Mouse (Mus musculus) inflammation-experienced regulatory T-cells, adult 6 months (primary cell): ENCODE measurements around the gene Was. TPM values are rescaled to one million over a fixed set of nuclear protein-coding genes. Genes with fewer than 3 reads are reported as not detected.
"Not testable (repeated sequence)": the region's sequence is repeated elsewhere in the genome, so short reads cannot be mapped to it uniquely, and the experiment has no call there.

Source experiments
- ATAC-seq: one replicate; pipeline ENCODE4 v1.8.0; 2017
- polyA plus RNA-seq, 3 experiments: library from polyadenylated mRNA; unstranded; fragments of 100-300 nt; shearing (Covaris generic); gene quantifications; one replicate each; pipeline ENCODE4 v1.2.1; 2017

The Was gene
- polyA plus RNA-seq, 3 experiments from 2014 or later = 18.3 to 24.3 (median 22.3) TPM

DNA sequence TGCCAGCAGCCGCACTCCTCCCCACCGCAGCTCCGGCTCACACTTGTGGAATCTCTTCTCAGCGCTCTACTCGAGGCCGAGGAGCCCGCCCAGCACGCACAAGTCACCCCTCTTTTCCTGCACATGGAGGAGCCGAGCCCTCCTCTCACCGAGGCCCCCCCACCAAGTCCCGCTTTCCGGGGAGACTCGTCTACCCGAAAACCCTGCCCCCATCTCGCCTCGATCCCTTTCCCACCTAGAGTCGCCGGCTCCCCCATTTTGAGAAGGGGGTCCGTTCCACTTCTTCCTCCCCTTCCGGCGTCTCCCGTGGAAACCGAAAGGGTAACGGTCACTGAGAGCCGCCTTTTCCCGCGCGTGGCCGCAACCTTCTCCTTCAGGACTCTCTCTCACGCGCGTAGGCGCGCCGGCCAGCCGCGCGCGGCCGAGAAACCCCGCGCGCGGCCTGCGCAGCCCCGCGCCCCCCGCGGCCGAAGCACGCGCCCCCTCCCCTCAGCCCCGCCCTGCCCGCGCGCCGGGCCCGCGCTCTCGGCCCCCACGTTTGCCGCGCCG is 16.3 kb downstream of the Was start:
- ATAC-seq = no peak

- ATAC-seq = no peak
These were observed 21.1 kb downstream of the Was start for GRCm38 (mm10) chrX:8069166-8069565.

DNA sequence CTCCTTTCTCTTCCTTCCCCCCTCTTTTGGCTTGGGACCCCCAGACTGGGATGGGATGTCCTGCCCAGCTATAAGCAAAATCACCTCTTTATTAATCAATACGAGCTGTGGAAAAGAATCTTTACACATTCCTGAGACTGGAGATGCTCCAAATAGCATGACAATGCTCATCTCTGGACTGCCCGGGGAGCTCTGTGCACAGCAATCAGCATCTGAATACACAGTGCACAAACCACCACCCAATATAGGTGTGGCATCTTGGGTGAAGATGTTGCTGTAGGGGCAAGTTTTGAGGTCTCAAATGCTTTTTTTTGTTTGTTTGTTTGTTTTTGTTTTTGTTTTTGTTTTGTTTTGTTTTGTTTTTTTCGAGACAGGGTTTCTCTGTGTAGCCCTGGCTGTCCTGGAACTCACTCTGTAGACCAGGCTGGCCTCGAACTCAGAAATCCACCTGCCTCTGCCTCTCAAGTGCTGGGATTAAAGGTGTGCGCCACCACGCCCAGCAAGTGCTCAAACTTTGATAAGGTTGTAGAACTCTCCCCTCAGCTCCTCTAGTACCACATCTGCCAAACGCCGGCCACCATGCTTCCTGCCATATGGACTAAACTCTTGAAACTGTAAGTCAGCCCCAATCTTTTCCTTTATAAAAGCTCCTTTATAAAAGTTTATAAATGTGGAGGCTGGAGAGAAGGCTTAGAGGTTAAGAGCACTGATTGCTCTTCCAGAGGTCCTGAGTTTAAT is 39.1 kb downstream of the Was start:
- ATAC-seq = not testable (repeated sequence)

GRCm38 (mm10) chrX:8033009-8033408 is 57.3 kb downstream of the Was start:
- ATAC-seq = no peak

Other genes with a start within 250 kb of the Was start
- 10 to 100 TPM; 18.2 to 34.2 (median 24.7) TPM for gene Otud5, start 249.1 kb downstream of the Was start, polyA plus RNA-seq
- 10 to 100 TPM; 29.8 to 42.0 (median 39.9) TPM for gene Pim2, start 212.2 kb downstream of the Was start, polyA plus RNA-seq
- gene Slc35a2, start 206.5 kb downstream of the Was start, polyA plus RNA-seq = 10 to 100 TPM; 18.6 to 23.6 (median 18.7) TPM
- gene Pqbp1, start 191.2 kb downstream of the Was start, polyA plus RNA-seq = 100 to 1,000 TPM in 1 of 3 experiments, 10 to 100 TPM in 2; 91.7 to 116 (median 99.0) TPM
- gene Timm17b, start 191.1 kb downstream of the Was start, polyA plus RNA-seq = 100 to 1,000 TPM; 116 to 127 (median 123) TPM
- not detected for gene Gm10491, start 182.7 kb downstream of the Was start, polyA plus RNA-seq
- gene Gm10490, start 181.0 kb downstream of the Was start, polyA plus RNA-seq = not detected
- not detected for gene Pcsk1n, start 170.7 kb downstream of the Was start, polyA plus RNA-seq
- not detected for gene Eras, start 161.9 kb downstream of the Was start, polyA plus RNA-seq
- gene Hdac6, start 142.6 kb downstream of the Was start, polyA plus RNA-seq = 10 to 100 TPM in 1 of 3 experiments, 1 to 10 TPM in 2; 6.2 to 12.7 (median 9.4) TPM
- 10 to 100 TPM in 2 of 3 experiments, not detected in 1; 25.6 to 27.7 TPM for gene Gata1, start 112.4 kb downstream of the Was start, polyA plus RNA-seq
- not detected for gene Glod5, start 72.0 kb downstream of the Was start, polyA plus RNA-seq
- gene Suv39h1, start 15.7 kb downstream of the Was start, polyA plus RNA-seq = 10 to 100 TPM; 14.7 to 26.1 (median 20.7) TPM
- gene Wdr13, start 42.4 kb upstream of the Was start, polyA plus RNA-seq = 10 to 100 TPM; 13.8 to 20.4 (median 19.5) TPM
- 100 to 1,000 TPM; 601 to 807 (median 769) TPM for gene Rbm3, start 55.4 kb upstream of the Was start, polyA plus RNA-seq
- 1 to 10 TPM; 2.5 to 4.1 (median 3.7) TPM for gene Tbc1d25, start 85.7 kb upstream of the Was start, polyA plus RNA-seq
- 100 to 1,000 TPM; 128 to 201 (median 145) TPM for gene Ebp, start 103.0 kb upstream of the Was start, polyA plus RNA-seq
- under 1 TPM in 2 of 3 experiments, not detected in 1; 0.36 to 0.69 TPM for gene Porcn, start 116.0 kb upstream of the Was start, polyA plus RNA-seq
- gene Ftsj1, start 161.9 kb upstream of the Was start, polyA plus RNA-seq = 10 to 100 TPM; 17.6 to 24.1 (median 18.7) TPM
- not detected for gene Slc38a5, start 180.6 kb upstream of the Was start, polyA plus RNA-seq
- gene Ssxb10, start 236.9 kb upstream of the Was start, polyA plus RNA-seq = not detected